Mouse (Mus musculus) C2C12 (cell line): Measurements from ENCODE around the gene Csnk1e.

Experiments
- CTCF ChIP-seq: IDR thresholded peaks from one replicate; pipeline ENCODE4 v1.5.1; 2011; ENCODE audit not compliant: control insufficient read depth, insufficient read depth, insufficient read length
- FOSL1 ChIP-seq: IDR thresholded peaks from one replicate; pipeline ENCODE4 v1.8.0; 2011; ENCODE audit warnings: mild to moderate bottlenecking, low read length; ENCODE audit not compliant: poor library complexity, insufficient read depth, severe bottlenecking
- MAX ChIP-seq: IDR thresholded peaks from one replicate; pipeline ENCODE4 v1.6.1; 2011; ENCODE audit warnings: mild to moderate bottlenecking, control low read depth
- MYOD1 ChIP-seq: IDR thresholded peaks from one replicate; pipeline ENCODE4 v1.6.1; 2011; ENCODE audit warnings: low read depth; ENCODE audit not compliant: control insufficient read depth, insufficient read length
- USF1 ChIP-seq: IDR thresholded peaks from one replicate; pipeline ENCODE4 v1.6.1; 2011; ENCODE audit warnings: low read depth, mild to moderate bottlenecking, control low read depth, moderate library complexity

DNA sequence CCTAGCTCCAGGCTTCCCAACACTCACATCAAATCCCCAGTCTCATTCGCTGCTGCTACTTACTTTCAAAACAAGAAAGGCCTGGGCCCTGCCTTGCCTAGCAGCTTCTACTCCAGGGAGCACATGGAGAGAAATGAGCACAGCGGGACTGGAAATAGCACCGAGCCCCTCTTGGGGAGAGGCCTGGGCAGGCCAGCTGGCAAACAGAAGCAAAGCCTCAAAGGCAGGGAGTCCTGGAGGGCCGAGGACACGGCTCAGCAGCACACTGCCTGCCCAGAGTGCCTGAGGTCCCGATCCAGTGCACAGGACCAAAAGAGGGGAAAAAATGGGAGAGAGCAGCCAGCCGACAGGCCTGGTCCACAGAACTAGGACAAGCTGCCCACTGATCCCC, 54.4 kb downstream of the Csnk1e start:
- TF ChIP-seq CTCF (no peak), MAX (no peak), MYOD1 (no peak), FOSL1 (no peak), USF1 (no peak)
